Mouse (Mus musculus) CH12.LX (cell line): ENCODE data around the gene Serpinb9.

Experiments used
- CTCF ChIP-seq, 2 experiments: IDR thresholded peaks in 1 of 2; conservative IDR thresholded peaks in 1 of 2; 2 replicates each; pipeline ENCODE4 v1.5.1; 2011 to 2012; ENCODE audit warnings: low read depth in 2 of 2, low read length in 2 of 2, improper control_type of control experiment in 1 of 2, inconsistent platforms in 1 of 2, mild to moderate bottlenecking in 1 of 2, moderate library complexity in 1 of 2
- JUND ChIP-seq: conservative IDR thresholded peaks from 2 replicates; pipeline ENCODE4 v1.6.1; 2011; ENCODE audit warnings: low read depth, low read length, improper control_type of control experiment
- POLR2A ChIP-seq: IDR thresholded peaks from 2 replicates; pipeline ENCODE4 v1.6.1; 2011; ENCODE audit warnings: low read depth, mild to moderate bottlenecking, improper control_type of control experiment, low read length
- USF1 ChIP-seq: IDR thresholded peaks from 2 replicates; pipeline ENCODE4 v1.6.1; 2014; ENCODE audit warnings: low read depth, mild to moderate bottlenecking, inconsistent platforms, low read length, improper control_type of control experiment
- USF2 ChIP-seq: conservative IDR thresholded peaks from 2 replicates; pipeline ENCODE4 v1.6.1; 2011; ENCODE audit warnings: low read depth, low read length, improper control_type of control experiment

- no peak for TF ChIP-seq CTCF (conservative IDR thresholded peaks at IDR 0.05 in 1 of 2, IDR thresholded peaks at IDR 0.05 in 1 of 2; ENCODE audit: low read depth in 2 of 2, low read length in 2 of 2)
- TF ChIP-seq USF2 = no peak
- no peak for TF ChIP-seq POLR2A
- no peak for TF ChIP-seq USF1
- TF ChIP-seq JUND = no peak
These were observed 20.5 kb upstream of the Serpinb9 start for GRCm38 (mm10) chr13:32982556-32983042.
